Mouse (Mus musculus) bone marrow, adult 2 months (tissue): Measurements from ENCODE around the gene Igsf21. TPM values are rescaled to one million over a fixed set of nuclear protein-coding genes. Genes with fewer than 3 reads are reported as not detected.

Source experiments
- H3K27ac ChIP-seq: fragments of 200-500 bp; 2 replicates; pipeline ENCODE4 v1.5.1; 2012; ENCODE audit warnings: low read depth, mild to moderate bottlenecking, control low read depth, inconsistent platforms, low read length; ENCODE audit not compliant: control insufficient read depth, poor library complexity, insufficient read depth
- H3K4me1 ChIP-seq: fragments of 200-500 bp; 2 replicates; pipeline ENCODE4 v1.6.1; 2011; ENCODE audit warnings: low read length; ENCODE audit not compliant: control insufficient read depth, insufficient read depth
- H3K4me3 ChIP-seq: fragments of 200-500 bp; replicated peaks from 2 replicates; pipeline ENCODE3; 2011; ENCODE audit warnings: mild to moderate bottlenecking, low read depth, low read length, control low read depth; ENCODE audit not compliant: control insufficient read depth
- CTCF ChIP-seq: fragments of 200-500 bp; IDR thresholded peaks from 2 replicates; pipeline ENCODE4 v1.5.1; 2011; ENCODE audit warnings: low read length, control low read depth; ENCODE audit not compliant: control insufficient read depth, insufficient read depth
- POLR2A ChIP-seq: fragments of 200-500 bp; IDR thresholded peaks from 2 replicates; pipeline ENCODE4 v1.6.1; 2011; ENCODE audit warnings: low read depth, mild to moderate bottlenecking, control low read depth, low read length, borderline replicate concordance; ENCODE audit not compliant: control insufficient read depth
- WGBS: fragments of 180-500 bp; shearing (Covaris S2); methylation state at CpG from one replicate; pipeline ENCODE4 v1.1.7; 2018; 5-methylcytosine and 5-hydroxymethylcytosine counted together
- polyA plus RNA-seq: library from polyadenylated mRNA; stranded (reverse); fragments of >200 nt; gene quantifications from 2 replicates; pipeline ENCODE4 v1.2.4, GENCODE M21; 2011; ENCODE audit warnings: low replicate concordance; ENCODE audit not compliant: missing spikeins, insufficient read depth, insufficient read length

The Igsf21 gene
- polyA plus RNA-seq, 1 experiment, result not detected

GRCm38 (mm10) chr4:140192276-140193002 lies 54.1 kb downstream of the Igsf21 start:
- TF ChIP-seq POLR2A (no peak), CTCF (no peak)
- H3K4me1 ChIP-seq, result no peaks in the 10 kb centered on the region
- 82% methylated on average over 18 of the region's 18 CpGs for WGBS
- no peak overlapping the region for H3K4me3 ChIP-seq
- H3K27ac ChIP-seq, result no peak overlapping the region

GRCm38 (mm10) chr4:140189601-140190000 lies 57.0 kb downstream of the Igsf21 start:
- 78% methylated on average over 9 of the region's 9 CpGs for WGBS

GRCm38 (mm10) chr4:140188626-140189025 lies 58.0 kb downstream of the Igsf21 start:
- no peak overlapping the region for H3K4me3 ChIP-seq
- H3K27ac ChIP-seq, result no peak overlapping the region
- WGBS, result 54% methylated on average over 7 of the region's 7 CpGs
- no peaks in the 10 kb centered on the region for H3K4me1 ChIP-seq
- no peak for TF ChIP-seq POLR2A

More at GRCm38 (mm10) chr4:140189601-140190000, 57.0 kb downstream of the Igsf21 start:
- TF ChIP-seq CTCF (no peak), POLR2A (no peak)
- H3K4me3 ChIP-seq, result no peak overlapping the region
- no peak overlapping the region for H3K27ac ChIP-seq
- no peaks in the 10 kb centered on the region for H3K4me1 ChIP-seq

GRCm38 (mm10) chr4:140187404-140188145 lies 59.0 kb downstream of the Igsf21 start:
- Histone ChIP-seq H3K27ac (no peak overlapping the region), H3K4me1 (no peaks in the 10 kb centered on the region), H3K4me3 (no peak overlapping the region)
- TF ChIP-seq CTCF (no peak), POLR2A (no peak)
- WGBS, result 68% methylated on average over 8 of the region's 8 CpGs

DNA sequence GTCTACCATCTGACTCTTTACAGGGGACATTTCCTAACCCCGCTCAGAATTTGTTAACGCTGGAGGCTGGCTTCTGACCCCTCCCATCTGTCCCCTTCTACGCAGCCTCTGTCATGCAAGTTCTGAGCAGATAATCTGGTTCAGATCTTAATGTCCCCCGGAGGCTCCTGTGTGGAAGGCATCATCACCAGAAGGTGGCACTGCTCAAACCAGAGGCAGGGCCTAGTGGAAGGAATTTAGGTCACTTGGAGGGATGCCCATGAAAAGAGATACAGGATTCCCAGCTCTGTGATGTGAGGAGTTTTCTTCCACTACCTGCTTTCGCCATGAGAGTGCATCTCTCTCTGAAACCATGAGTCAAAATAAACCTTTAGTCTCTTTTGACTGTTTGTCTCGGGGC lies 67.0 kb downstream of the Igsf21 start:
- no peak for TF ChIP-seq CTCF
- Histone ChIP-seq H3K4me3 (no peak overlapping the region), H3K27ac (no peak overlapping the region), H3K4me1 (no peaks in the 10 kb centered on the region)
- WGBS, result 64% methylated on average over 6 of the region's 6 CpGs

GRCm38 (mm10) chr4:140177055-140177454 lies 69.5 kb downstream of the Igsf21 start:
- Histone ChIP-seq H3K4me1 (no peaks in the 10 kb centered on the region), H3K27ac (no peak overlapping the region), H3K4me3 (no peak overlapping the region)
- TF ChIP-seq POLR2A, result no peak
- no peak for TF ChIP-seq CTCF
- WGBS, result 86% methylated on average over 6 of the region's 6 CpGs

DNA sequence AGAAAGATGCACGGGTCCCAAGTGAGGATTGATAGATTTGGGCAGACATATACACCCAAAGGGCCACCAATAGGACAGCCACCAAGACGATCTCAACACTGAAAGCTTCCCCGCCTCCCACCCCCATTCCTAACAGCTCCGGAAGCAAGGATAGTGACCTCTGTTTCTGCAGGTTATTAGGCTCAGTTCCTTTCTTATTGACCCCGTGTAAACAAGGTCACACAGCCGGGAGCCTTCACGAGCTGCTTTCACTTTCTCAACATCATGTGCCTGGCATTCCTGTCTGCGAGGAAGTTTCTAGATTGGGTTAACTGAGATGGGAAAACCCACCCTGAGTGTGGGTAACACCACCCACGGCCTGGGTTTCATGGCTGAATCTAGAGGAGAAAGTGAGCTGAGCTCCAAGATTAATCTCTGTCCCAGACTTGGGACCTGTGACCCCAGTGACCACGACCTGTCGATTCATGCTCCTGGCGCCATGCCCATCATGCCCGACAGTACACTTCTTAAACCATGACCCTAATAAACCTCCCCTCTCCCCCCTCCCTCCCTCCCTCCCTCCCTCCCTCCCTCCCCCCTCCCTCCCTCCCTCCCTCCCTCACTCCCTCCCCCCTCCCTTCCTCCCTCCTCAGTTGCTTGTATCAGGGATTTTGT lies 72.7 kb downstream of the Igsf21 start:
- TF ChIP-seq CTCF (no peak), POLR2A (no peak)
- H3K4me3 ChIP-seq, result no peak overlapping the region
- WGBS, result 32% methylated on average over 13 of the region's 13 CpGs
- H3K4me1 ChIP-seq, result no peaks in the 10 kb centered on the region
- no peak overlapping the region for H3K27ac ChIP-seq

DNA sequence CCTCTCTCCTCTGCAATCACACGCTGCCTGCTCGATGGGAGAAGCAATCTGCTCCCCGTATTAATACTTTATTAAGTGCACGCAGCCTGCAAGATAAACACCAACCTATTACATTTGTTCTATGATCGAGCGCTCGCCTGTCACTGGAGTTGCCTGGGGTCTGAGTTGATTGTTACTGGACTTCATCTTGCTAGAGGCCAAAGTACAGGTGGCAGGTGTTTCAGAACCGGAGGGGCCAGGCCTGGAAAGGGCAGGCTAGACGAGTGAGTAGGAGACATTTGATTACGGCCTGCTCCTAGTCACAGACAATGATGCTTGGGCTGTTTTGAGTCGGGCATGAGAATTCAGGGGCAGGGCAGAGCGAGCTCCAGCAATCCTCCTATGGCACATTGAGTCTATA lies 73.5 kb downstream of the Igsf21 start:
- Histone ChIP-seq H3K27ac (no peak overlapping the region), H3K4me1 (no peaks in the 10 kb centered on the region), H3K4me3 (no peak overlapping the region)
- TF ChIP-seq POLR2A (no peak), CTCF (no peak)
- WGBS, result 83% methylated on average over 12 of the region's 12 CpGs

DNA sequence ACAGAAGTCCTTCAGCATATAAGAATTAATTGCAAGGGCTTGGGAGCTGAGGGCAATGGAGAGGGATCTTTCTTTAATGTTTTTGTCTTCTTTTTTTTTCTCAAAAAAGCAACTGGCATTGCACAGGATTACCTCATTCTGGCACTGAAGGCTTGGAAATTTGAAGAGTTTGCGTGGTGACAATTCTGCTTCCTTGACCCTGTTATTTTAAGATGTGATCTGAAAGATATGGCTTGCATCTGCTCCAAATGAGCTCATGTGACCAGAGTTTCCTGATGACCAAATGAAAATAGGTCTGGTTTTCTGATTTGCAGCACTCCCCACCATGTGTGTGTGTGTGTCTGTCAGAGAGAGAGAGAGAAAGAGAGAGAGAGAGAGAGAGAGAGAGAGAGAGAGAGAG lies 74.7 kb downstream of the Igsf21 start:
- no peak for TF ChIP-seq POLR2A
- TF ChIP-seq CTCF, result no peak
- H3K27ac ChIP-seq, result no peak overlapping the region
- no peak overlapping the region for H3K4me3 ChIP-seq
- WGBS, result 21% methylated on average over 1 of the region's 1 CpGs
- no peaks in the 10 kb centered on the region for H3K4me1 ChIP-seq
